Mouse (Mus musculus): Measurements from ENCODE around the gene Plppr3. TPM values are rescaled to one million over a fixed set of nuclear protein-coding genes. Genes with fewer than 3 reads are reported as not detected.

Plppr3 gene
- polyA plus RNA-seq, 2 experiments: 61.5 to 220 TPM

- Histone ChIP-seq H3K4me3 (replicated peaks; ENCODE audit: low read length) (no peak overlapping the region), H3K4me1 (ENCODE audit: control insufficient read depth, insufficient read depth, low read length) (peaks cover 27% of the 10 kb centered on the region), H3K27ac (replicated peaks; ENCODE audit: low read depth, low read length) (no peak overlapping the region; the same call in 1 of the 2 replicates), H3K36me3 (ENCODE audit: control insufficient read depth, insufficient read depth, low read length) (no peaks in the 10 kb centered on the region), H3K4me2 (replicated peaks; ENCODE audit: low read depth, low read length, severe bottlenecking) (no peak overlapping the region), H3K9me3 (ENCODE audit: control insufficient read depth, low read length) (no peaks in the 10 kb centered on the region), H3K27me3 (ENCODE audit: control insufficient read depth, insufficient read depth, low read length) (no peaks in the 10 kb centered on the region), H3K9ac (ENCODE audit: low read depth, low read length, severe bottlenecking) (no peak overlapping the region)
- DNase-seq (ENCODE audit: low spot score): peak; percentile 60
- ATAC-seq (ENCODE audit: low FRiP score, low read depth): no peak
- no peak for TF ChIP-seq POLR2A (IDR thresholded peaks at IDR 0.05; ENCODE audit: borderline replicate concordance, extremely low read depth, insufficient read depth, insufficient read length)
- WGBS: 49% methylated on average over 6 of the region's 6 CpGs
Measured at GRCm38 (mm10) chr10:79843476-79843875, 31.0 kb downstream of the Plppr3 start.

- no peak overlapping the region; the same call in 1 of the 2 replicates for H3K27ac ChIP-seq (replicated peaks; ENCODE audit: low read depth, low read length)
- no peak for ATAC-seq (ENCODE audit: low FRiP score, low read depth)
- WGBS: 67% methylated on average over 3 of the region's 3 CpGs
Measured at GRCm38 (mm10) chr10:79842322-79842721, 32.1 kb downstream of the Plppr3 start.

GRCm38 (mm10) chr10:79840644-79841551 is 33.5 kb downstream of the Plppr3 start:
- peak; percentile 39; the same call in 1 of the 2 replicates for TF ChIP-seq POLR2A (IDR thresholded peaks at IDR 0.05; ENCODE audit: borderline replicate concordance, extremely low read depth, insufficient read depth, insufficient read length)
- H3K4me3 ChIP-seq (replicated peaks; ENCODE audit: low read length): peak overlapping the region; percentile 40
- peak overlapping the region; percentile 83 for H3K4me2 ChIP-seq (replicated peaks; ENCODE audit: low read depth, low read length, severe bottlenecking)
- peaks cover 27% of the 10 kb centered on the region for H3K4me1 ChIP-seq (ENCODE audit: control insufficient read depth, insufficient read depth, low read length)
- H3K27ac ChIP-seq (replicated peaks; ENCODE audit: low read depth, low read length): peak overlapping the region; percentile 94
- no peaks in the 10 kb centered on the region for H3K9me3 ChIP-seq (ENCODE audit: control insufficient read depth, low read length)
- no peaks in the 10 kb centered on the region for H3K36me3 ChIP-seq (ENCODE audit: control insufficient read depth, insufficient read depth, low read length)
- ATAC-seq (ENCODE audit: low FRiP score, low read depth): peak; percentile 94
- peak overlapping the region; percentile 51 for H3K9ac ChIP-seq (ENCODE audit: low read depth, low read length, severe bottlenecking)
- H3K27me3 ChIP-seq (ENCODE audit: control insufficient read depth, insufficient read depth, low read length): no peaks in the 10 kb centered on the region
- peak; percentile 90 for DNase-seq (ENCODE audit: low spot score)
- WGBS: under 1% methylated on average over 23 of the region's 24 CpGs

More at GRCm38 (mm10) chr10:79842322-79842721, 32.1 kb downstream of the Plppr3 start:
- peaks cover 27% of the 10 kb centered on the region for H3K4me1 ChIP-seq (ENCODE audit: control insufficient read depth, insufficient read depth, low read length)
- no peaks in the 10 kb centered on the region for H3K9me3 ChIP-seq (ENCODE audit: control insufficient read depth, low read length)
- no peak overlapping the region for H3K4me2 ChIP-seq (replicated peaks; ENCODE audit: low read depth, low read length, severe bottlenecking)
- DNase-seq (ENCODE audit: low spot score): no peak
- no peaks in the 10 kb centered on the region for H3K36me3 ChIP-seq (ENCODE audit: control insufficient read depth, insufficient read depth, low read length)
- TF ChIP-seq POLR2A (IDR thresholded peaks at IDR 0.05; ENCODE audit: borderline replicate concordance, extremely low read depth, insufficient read depth, insufficient read length): no peak
- H3K9ac ChIP-seq (ENCODE audit: low read depth, low read length, severe bottlenecking): no peak overlapping the region
- no peaks in the 10 kb centered on the region for H3K27me3 ChIP-seq (ENCODE audit: control insufficient read depth, insufficient read depth, low read length)
- H3K4me3 ChIP-seq (replicated peaks; ENCODE audit: low read length): no peak overlapping the region

- ATAC-seq (ENCODE audit: low FRiP score, low read depth): no peak
- no peak for DNase-seq (ENCODE audit: low spot score)
- Histone ChIP-seq H3K36me3 (ENCODE audit: control insufficient read depth, insufficient read depth, low read length) (no peaks in the 10 kb centered on the region), H3K9ac (ENCODE audit: low read depth, low read length, severe bottlenecking) (no peak overlapping the region), H3K27ac (replicated peaks; ENCODE audit: low read depth, low read length) (peak overlapping the region; percentile 94), H3K9me3 (ENCODE audit: control insufficient read depth, low read length) (no peaks in the 10 kb centered on the region), H3K27me3 (ENCODE audit: control insufficient read depth, insufficient read depth, low read length) (no peaks in the 10 kb centered on the region), H3K4me2 (replicated peaks; ENCODE audit: low read depth, low read length, severe bottlenecking) (peak overlapping the region; percentile 83; the same call in 1 of the 2 replicates), H3K4me3 (replicated peaks; ENCODE audit: low read length) (peak overlapping the region; percentile 40; the same call in 1 of the 2 replicates), H3K4me1 (ENCODE audit: control insufficient read depth, insufficient read depth, low read length) (peaks cover 27% of the 10 kb centered on the region)
- TF ChIP-seq POLR2A (IDR thresholded peaks at IDR 0.05; ENCODE audit: borderline replicate concordance, extremely low read depth, insufficient read depth, insufficient read length): no peak
- 87% methylated on average over 3 of the region's 3 CpGs for WGBS
Measured at GRCm38 (mm10) chr10:79840091-79840490, 34.3 kb downstream of the Plppr3 start.

- TF ChIP-seq POLR2A (IDR thresholded peaks at IDR 0.05; ENCODE audit: borderline replicate concordance, extremely low read depth, insufficient read depth, insufficient read length): no peak
- Histone ChIP-seq H3K27me3 (ENCODE audit: control insufficient read depth, insufficient read depth, low read length) (no peaks in the 10 kb centered on the region), H3K9me3 (ENCODE audit: control insufficient read depth, low read length) (no peaks in the 10 kb centered on the region), H3K36me3 (ENCODE audit: control insufficient read depth, insufficient read depth, low read length) (no peaks in the 10 kb centered on the region), H3K4me3 (replicated peaks; ENCODE audit: low read length) (no peak overlapping the region), H3K4me2 (replicated peaks; ENCODE audit: low read depth, low read length, severe bottlenecking) (no peak overlapping the region), H3K27ac (replicated peaks; ENCODE audit: low read depth, low read length) (no peak overlapping the region), H3K9ac (ENCODE audit: low read depth, low read length, severe bottlenecking) (no peak overlapping the region), H3K4me1 (ENCODE audit: control insufficient read depth, insufficient read depth, low read length) (peaks cover 21% of the 10 kb centered on the region)
- WGBS: 53% methylated on average over 2 of the region's 2 CpGs
- ATAC-seq (ENCODE audit: low FRiP score, low read depth) (no peak), DNase-seq (ENCODE audit: low spot score) (no peak)
Measured at GRCm38 (mm10) chr10:79838151-79838550, 36.3 kb downstream of the Plppr3 start.
